Mouse (Mus musculus) CH12.LX (cell line): ENCODE measurements around the gene Gpr146. TPM values are rescaled to one million over a fixed set of nuclear protein-coding genes. Genes with fewer than 3 reads are reported as not detected.

Experiments used
- DNase-seq: peaks from one replicate; pipeline ENCODE4 v3.0.0-alpha.2; 2013; ENCODE audit errors: extremely low read depth
- H3K27ac ChIP-seq: 2 replicates; pipeline ENCODE4 v1.5.1; 2012; ENCODE audit warnings: low read depth, mild to moderate bottlenecking, control low read depth, moderate library complexity; ENCODE audit not compliant: insufficient read depth
- H3K27me3 ChIP-seq: replicated peaks from 2 replicates; pipeline ENCODE3; 2012; ENCODE audit warnings: inconsistent platforms
- H3K36me3 ChIP-seq, 2 experiments: replicated peaks in 1 of 2; 2 replicates each; pipeline versions ENCODE3 to v1.6.1; 2012; ENCODE audit warnings: inconsistent platforms in 1 of 2, low read length in 1 of 2, mild to moderate bottlenecking in 1 of 2, mixed read lengths in 1 of 2, moderate library complexity in 1 of 2; ENCODE audit not compliant: control insufficient read depth in 1 of 2, insufficient read depth in 1 of 2
- H3K4me1 ChIP-seq, 2 experiments: 2 replicates each; pipeline ENCODE4 v1.6.1; 2012; ENCODE audit warnings: inconsistent platforms in 1 of 2, moderate library complexity in 1 of 2; ENCODE audit not compliant: insufficient read depth in 2 of 2, control insufficient read depth in 1 of 2
- H3K4me2 ChIP-seq: 2 replicates; pipeline ENCODE4 v1.6.1; 2012; ENCODE audit warnings: low read depth, mild to moderate bottlenecking, control low read depth; ENCODE audit not compliant: poor library complexity, insufficient read depth, severe bottlenecking
- H3K4me3 ChIP-seq, 3 experiments: fragments of 150-350 bp in 1 of 3; sonication (generic) in 1 of 3; replicated peaks in 1 of 3; 2 replicates each; pipeline versions ENCODE3 to v1.5.1; 2011 to 2012; ENCODE audit warnings: low read depth in 2 of 3, low read length in 2 of 3, mild to moderate bottlenecking in 2 of 3, moderate library complexity in 2 of 3, control low read depth in 1 of 3, improper control_type of control experiment in 1 of 3, inconsistent platforms in 1 of 3, mixed read lengths in 1 of 3; ENCODE audit not compliant: poor library complexity in 1 of 3
- H3K79me2 ChIP-seq: replicated peaks from 2 replicates; pipeline ENCODE4 v1.6.1; 2012; ENCODE audit warnings: mild to moderate bottlenecking, moderate library complexity; ENCODE audit not compliant: control insufficient read depth, poor library complexity, insufficient read depth, severe bottlenecking; ENCODE audit errors: extremely low read depth
- H3K9ac ChIP-seq: 2 replicates; pipeline ENCODE4 v1.6.1; 2012; ENCODE audit warnings: low read depth, mild to moderate bottlenecking, control low read depth, moderate library complexity; ENCODE audit not compliant: insufficient read depth
- H3K9me3 ChIP-seq: replicated peaks from 2 replicates; pipeline ENCODE3; 2012; ENCODE audit warnings: low read length, inconsistent platforms, mixed read lengths
- BHLHE40 ChIP-seq: IDR thresholded peaks from 2 replicates; pipeline ENCODE4 v1.6.1; 2011; ENCODE audit warnings: mild to moderate bottlenecking, low read depth, low read length, improper control_type of control experiment
- CHD2 ChIP-seq: IDR thresholded peaks from 2 replicates; pipeline ENCODE4 v1.6.1; 2011; ENCODE audit warnings: low read length, improper control_type of control experiment
- CTCF ChIP-seq, 2 experiments: IDR thresholded peaks in 1 of 2; conservative IDR thresholded peaks in 1 of 2; 2 replicates each; pipeline ENCODE4 v1.5.1; 2011 to 2012; ENCODE audit warnings: low read depth in 2 of 2, low read length in 2 of 2, improper control_type of control experiment in 1 of 2, inconsistent platforms in 1 of 2, mild to moderate bottlenecking in 1 of 2, moderate library complexity in 1 of 2
- ELF1 ChIP-seq: IDR thresholded peaks from 2 replicates; pipeline ENCODE4 v1.6.1; 2014; ENCODE audit warnings: low read depth, mild to moderate bottlenecking, inconsistent platforms, low read length, improper control_type of control experiment
- EP300 ChIP-seq: IDR thresholded peaks from 2 replicates; pipeline ENCODE4 v1.6.1; 2011; ENCODE audit warnings: low read length, improper control_type of control experiment
- HCFC1 ChIP-seq: IDR thresholded peaks from 2 replicates; pipeline ENCODE4 v1.6.1; 2012; ENCODE audit warnings: low read depth, mild to moderate bottlenecking, inconsistent platforms, low read length, improper control_type of control experiment
- IRF4 ChIP-seq: IDR thresholded peaks from 2 replicates; pipeline ENCODE4 v1.6.1; 2014; ENCODE audit warnings: low read depth, mild to moderate bottlenecking, inconsistent platforms, low read length, improper control_type of control experiment
- JUND ChIP-seq: conservative IDR thresholded peaks from 2 replicates; pipeline ENCODE4 v1.6.1; 2011; ENCODE audit warnings: low read depth, low read length, improper control_type of control experiment
- KAT2A ChIP-seq: IDR thresholded peaks from 2 replicates; pipeline ENCODE4 v1.6.1; 2012; ENCODE audit warnings: low read length, improper control_type of control experiment, inconsistent platforms; ENCODE audit not compliant: insufficient replicate concordance
- MAX ChIP-seq: IDR thresholded peaks from 2 replicates; pipeline ENCODE4 v1.6.1; 2011; ENCODE audit warnings: low read length, improper control_type of control experiment
- MAZ ChIP-seq: IDR thresholded peaks from 2 replicates; pipeline ENCODE4 v1.6.1; 2012; ENCODE audit warnings: low read depth, mild to moderate bottlenecking, inconsistent platforms, low read length, improper control_type of control experiment, moderate library complexity
- MEF2A ChIP-seq: IDR thresholded peaks from 2 replicates; pipeline ENCODE4 v1.6.1; 2014; ENCODE audit warnings: low read depth, mild to moderate bottlenecking, inconsistent platforms, low read length, improper control_type of control experiment, borderline replicate concordance
- MXI1 ChIP-seq: IDR thresholded peaks from 2 replicates; pipeline ENCODE4 v1.6.1; 2011; ENCODE audit warnings: mild to moderate bottlenecking, low read depth, low read length, improper control_type of control experiment
- MYC ChIP-seq: IDR thresholded peaks from 2 replicates; pipeline ENCODE4 v1.6.1; 2011; ENCODE audit warnings: low read depth, mild to moderate bottlenecking, improper control_type of control experiment, low read length
- NELFE ChIP-seq: IDR thresholded peaks from 2 replicates; pipeline ENCODE4 v1.6.1; 2011; ENCODE audit warnings: low read depth, low read length, improper control_type of control experiment
- NRF1 ChIP-seq: IDR thresholded peaks from 2 replicates; pipeline ENCODE4 v1.6.1; 2014; ENCODE audit warnings: low read depth, mild to moderate bottlenecking, inconsistent platforms, low read length, improper control_type of control experiment, moderate library complexity
- POLR2A ChIP-seq: IDR thresholded peaks from 2 replicates; pipeline ENCODE4 v1.6.1; 2011; ENCODE audit warnings: low read depth, mild to moderate bottlenecking, improper control_type of control experiment, low read length
- POLR2AphosphoS2 ChIP-seq: IDR thresholded peaks from 2 replicates; pipeline ENCODE4 v1.6.1; 2011; ENCODE audit warnings: low read depth, low read length, improper control_type of control experiment
- RCOR1 ChIP-seq: conservative IDR thresholded peaks from 2 replicates; pipeline ENCODE4 v1.6.1; 2012; ENCODE audit warnings: low read depth, mild to moderate bottlenecking, inconsistent platforms, low read length, improper control_type of control experiment
- SIN3A ChIP-seq: IDR thresholded peaks from 2 replicates; pipeline ENCODE4 v1.6.1; 2012; ENCODE audit warnings: low read length, improper control_type of control experiment, inconsistent platforms
- SMC3 ChIP-seq: IDR thresholded peaks from 2 replicates; pipeline ENCODE4 v1.6.1; 2011; ENCODE audit warnings: low read depth, low read length, improper control_type of control experiment
- TCF12 ChIP-seq: IDR thresholded peaks from 2 replicates; pipeline ENCODE4 v1.6.1; 2014; ENCODE audit warnings: low read depth, mild to moderate bottlenecking, inconsistent platforms, low read length, improper control_type of control experiment
- UBTF ChIP-seq: IDR thresholded peaks from 2 replicates; pipeline ENCODE4 v1.6.1; 2012; ENCODE audit warnings: low read depth, mild to moderate bottlenecking, inconsistent platforms, low read length, improper control_type of control experiment, moderate library complexity
- dilution Hi-C: fragments of 300-500 bp; cut with MboI; formaldehyde crosslinking; loops from 2 replicates; pipeline ENCODE4 v1.14.3; 2020; ENCODE audit warnings: low sequenced_read_pairs; ENCODE audit not compliant: extremely low pct_unique_long_range_greater_than_20kb, extremely low pct_ligation_motif_present
- in situ Hi-C: fragments of 300-500 bp; cut with MboI; formaldehyde crosslinking; loops from 3 replicates; pipeline ENCODE4 v1.14.3; 2019; ENCODE audit warnings: low sequenced_read_pairs, low pct_ligation_motif_present, low pct_unique_long_range_greater_than_20kb, mixed read lengths
- polyA plus RNA-seq: library from polyadenylated mRNA; unstranded; fragments of >175 nt; gene quantifications from 2 replicates; pipeline ENCODE4 v1.2.1, GENCODE M21; 2012; ENCODE audit warnings: low read depth; ENCODE audit not compliant: insufficient read length
- total RNA-seq, 2 experiments: library from RNA; depleted of rRNA; stranded (reverse); fragments of 300-350 nt in 1 of 2; fragments of >200 nt in 1 of 2; gene quantifications; 2 replicates each; pipeline ENCODE4 v1.2.3; 2012 to 2014

Gene Gpr146
- total and polyA plus RNA-seq, 3 experiments, result 0.13 TPM; not detected in 2

GRCm38 (mm10) chr5:139344687-139345363 is 32.7 kb upstream of the Gpr146 start:
- no peak for TF ChIP-seq JUND
- TF ChIP-seq MEF2A, result peak; percentile 79
- TF ChIP-seq ELF1, result peak; percentile 92
- TF ChIP-seq MYC, result 0 out of 2 replicates have a peak, but pooled peaks have one; percentile 30
- TF ChIP-seq HCFC1, result peak; percentile 94
- TF ChIP-seq MAZ, result peak; percentile 91; the same call in 1 of the 2 replicates
- TF ChIP-seq CTCF (conservative IDR thresholded peaks at IDR 0.05 in 1 of 2, IDR thresholded peaks at IDR 0.05 in 1 of 2; ENCODE audit: low read depth in 2 of 2, low read length in 2 of 2), result no peak
- TF ChIP-seq SIN3A, result peak; percentile 96
- no peak; the same call in 1 of the 2 replicates for TF ChIP-seq RCOR1
- peak; percentile 85; the same call in 1 of the 2 replicates for TF ChIP-seq KAT2A
- peak; percentile 70 for TF ChIP-seq NELFE
- peak; percentile 90; the same call in 1 of the 2 replicates for TF ChIP-seq MXI1
- TF ChIP-seq UBTF, result no peak
- peak; percentile 68 for TF ChIP-seq TCF12
- peak; percentile 76 for TF ChIP-seq IRF4
- TF ChIP-seq NRF1, result peak; percentile 62
- TF ChIP-seq POLR2A, result peak; percentile 57; the same call in 1 of the 2 replicates
- peak; percentile 49 for TF ChIP-seq BHLHE40
- TF ChIP-seq CHD2, result 0 out of 2 replicates have a peak, but pooled peaks have one; percentile 48
- TF ChIP-seq SMC3, result peak; percentile 8; the same call in 1 of the 2 replicates
- TF ChIP-seq EP300, result no peak
- peak; percentile 46; the same call in 1 of the 2 replicates for TF ChIP-seq MAX
- peak; percentile 48; the same call in 1 of the 2 replicates for TF ChIP-seq POLR2AphosphoS2
- Histone ChIP-seq H3K27ac (peak overlapping the region; percentile 45), H3K79me2 (peaks cover 11% of the 10 kb centered on the region), H3K9me3 (no peaks in the 10 kb centered on the region), H3K27me3 (peaks cover 12% of the 10 kb centered on the region), H3K4me3 (peak overlapping the region; percentile 96 to 99 (median 98)), H3K4me1 (peaks cover 3 to 12% of the 10 kb centered on the region in 2 experiments; a peak in 3 of 4 replicates), H3K36me3 (peaks cover 19 to 28% of the 10 kb centered on the region in 2 experiments), H3K9ac (peak overlapping the region; percentile 95), H3K4me2 (peak overlapping the region; percentile 91)
- dilution Hi-C loops, result no loop called here
- DNase-seq, result peak; percentile 90
- in situ Hi-C loops, result no loop called here
